Mouse (Mus musculus) ovary, postnatal 36 days (tissue): Measurements from ENCODE around the gene Sox14.

Experiments used
- DNase-seq: peaks from one replicate; pipeline ENCODE4 v3.0.0; 2022; ENCODE audit warnings: low spot score, mixed read lengths

Gene Sox14

GRCm38 (mm10) chr9:99875618-99876372 lies at the start of gene Sox14:
Gene Sox14 (minus strand): TSS chr9:99876170.
- no peak for DNase-seq

- no peak for DNase-seq
Measured at GRCm38 (mm10) chr9:99879311-99879710, 3.3 kb upstream of the Sox14 start.

- no peak for DNase-seq
Measured at GRCm38 (mm10) chr9:99878588-99878987, 2.6 kb upstream of the Sox14 start.

- DNase-seq, result no peak
Measured at GRCm38 (mm10) chr9:99877056-99877546, 1.1 kb upstream of the Sox14 start.

DNA sequence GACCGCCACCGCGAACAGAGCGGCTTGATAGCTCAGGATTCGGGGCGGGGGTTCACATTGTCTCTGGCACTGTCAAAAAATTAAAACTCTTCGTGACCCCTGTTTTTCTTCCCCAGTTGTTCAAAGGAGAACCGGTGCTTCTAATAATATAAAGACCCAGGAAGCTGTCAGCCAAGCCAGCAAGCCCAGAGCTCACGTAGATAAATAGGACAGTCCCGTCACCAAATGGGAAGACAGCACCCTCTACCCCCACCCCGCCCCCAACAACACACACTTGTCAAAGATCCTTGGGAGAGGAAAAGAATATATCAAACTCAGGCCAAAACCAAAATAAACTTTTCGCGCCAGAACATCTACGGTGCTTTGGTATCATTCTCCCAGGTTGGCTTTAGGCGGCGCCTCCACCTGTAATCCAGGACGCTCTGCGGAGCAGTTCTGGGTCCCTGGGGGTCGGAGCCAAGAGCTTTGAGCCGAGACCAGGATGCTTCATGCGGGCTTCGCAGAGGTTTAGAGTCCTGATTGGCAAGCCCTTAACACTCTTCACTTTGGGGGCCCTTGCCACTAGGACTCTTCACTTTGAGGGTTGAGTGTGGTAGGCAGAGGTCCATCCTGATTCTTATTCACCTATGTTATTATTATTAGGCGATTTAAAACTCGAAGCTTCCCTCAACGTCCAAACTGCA lies 544 bp upstream of the Sox14 start:
- DNase-seq, result no peak

DNA sequence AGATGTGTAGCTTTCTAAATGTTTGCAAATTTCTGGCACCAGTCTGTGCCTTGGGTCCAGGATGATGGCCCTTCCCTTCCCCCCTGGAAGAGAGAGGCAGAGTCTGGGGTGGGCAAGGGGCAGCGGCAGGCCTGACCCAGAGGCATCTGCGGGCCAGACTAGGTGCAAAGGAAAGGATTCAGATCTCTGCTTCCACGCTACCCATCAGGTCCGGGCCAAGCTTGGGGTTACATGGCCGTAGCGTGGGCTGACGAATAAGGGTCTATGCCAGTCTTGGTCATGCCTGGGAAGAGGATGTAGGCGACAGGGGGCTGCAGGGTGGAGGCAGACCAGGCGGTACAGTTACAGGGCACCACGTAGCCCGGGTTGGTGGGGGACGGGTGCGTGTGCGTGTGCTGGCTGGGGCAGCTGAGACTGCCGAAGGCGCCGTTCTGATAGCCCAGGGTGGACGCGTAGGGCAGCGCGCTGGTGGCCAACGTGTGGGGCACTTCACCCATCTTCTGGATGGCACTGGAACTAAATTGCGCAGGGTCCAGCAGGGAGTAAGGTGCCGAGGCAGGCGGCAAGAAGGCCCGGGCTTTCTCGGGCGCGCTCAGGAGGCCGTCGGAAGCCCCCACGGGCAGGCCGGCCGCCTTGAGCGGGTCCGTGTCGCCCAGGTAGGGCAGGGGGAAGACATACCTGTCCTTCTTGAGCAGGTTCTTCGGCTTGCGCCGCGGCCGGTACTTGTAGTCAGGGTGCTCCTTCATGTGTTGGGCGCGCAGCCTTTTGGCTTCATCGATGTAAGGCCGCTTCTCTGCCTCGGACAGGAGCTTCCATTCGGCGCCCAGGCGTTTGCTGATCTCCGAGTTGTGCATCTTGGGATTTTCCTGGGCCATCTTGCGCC lies 994 bp downstream of the Sox14 start:
- DNase-seq, result no peak

DNA sequence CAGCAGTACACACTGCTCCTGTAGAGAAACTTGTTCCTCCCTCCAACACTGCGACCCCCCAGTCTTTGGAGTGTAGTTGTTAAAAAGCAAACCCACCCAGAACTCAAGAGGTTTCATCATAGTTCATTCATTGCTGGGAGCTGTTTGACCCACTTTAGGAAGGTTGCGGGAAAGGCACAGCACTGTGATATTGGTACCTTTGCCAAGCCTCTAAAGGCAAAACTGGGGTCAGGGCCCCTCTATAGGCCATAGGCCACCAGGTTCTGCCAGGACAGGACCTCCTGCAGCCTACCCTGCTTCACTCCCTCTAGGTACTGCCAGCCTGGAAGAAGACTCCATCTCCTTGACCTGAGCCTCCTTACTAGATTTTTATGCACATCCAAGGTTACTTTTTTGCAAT lies 2.2 kb downstream of the Sox14 start:
- DNase-seq, result no peak

GRCm38 (mm10) chr9:99873116-99873620 lies 2.8 kb downstream of the Sox14 start:
- no peak for DNase-seq

GRCm38 (mm10) chr9:99872204-99873115 lies 3.5 kb downstream of the Sox14 start:
- DNase-seq, result no peak

DNA sequence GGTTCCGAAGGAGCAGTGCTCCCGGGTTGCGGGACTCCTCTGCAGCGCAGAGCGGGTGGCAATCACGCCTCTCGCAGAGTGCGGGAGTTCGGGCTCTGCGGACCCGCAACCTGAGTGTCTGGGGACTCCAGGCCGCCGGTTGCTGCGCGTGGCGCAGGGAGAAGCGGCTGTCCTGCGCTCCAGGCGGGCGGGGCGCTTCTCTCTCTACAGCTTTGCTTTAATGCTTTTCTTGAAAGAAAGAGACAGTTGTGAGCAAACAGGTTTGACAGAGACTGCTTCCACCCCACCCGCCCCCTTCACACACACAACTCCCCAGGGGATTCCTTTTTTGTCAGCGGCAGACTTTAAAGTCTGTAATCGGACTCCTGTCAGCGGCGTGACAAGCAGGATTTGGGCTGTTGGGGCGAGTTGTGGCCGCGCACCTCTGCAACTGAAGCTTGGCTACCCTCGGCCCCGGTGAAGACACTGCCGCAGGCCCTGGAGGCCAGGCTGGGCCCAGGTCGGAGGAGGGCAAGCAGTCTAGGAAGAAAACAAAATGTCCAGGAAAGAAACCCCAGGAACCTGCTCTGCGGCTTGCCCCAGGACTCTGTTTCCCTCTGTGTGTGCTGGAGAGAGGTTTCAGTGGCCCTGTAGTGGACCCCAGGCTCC lies 4.3 kb downstream of the Sox14 start:
- no peak for DNase-seq

DNA sequence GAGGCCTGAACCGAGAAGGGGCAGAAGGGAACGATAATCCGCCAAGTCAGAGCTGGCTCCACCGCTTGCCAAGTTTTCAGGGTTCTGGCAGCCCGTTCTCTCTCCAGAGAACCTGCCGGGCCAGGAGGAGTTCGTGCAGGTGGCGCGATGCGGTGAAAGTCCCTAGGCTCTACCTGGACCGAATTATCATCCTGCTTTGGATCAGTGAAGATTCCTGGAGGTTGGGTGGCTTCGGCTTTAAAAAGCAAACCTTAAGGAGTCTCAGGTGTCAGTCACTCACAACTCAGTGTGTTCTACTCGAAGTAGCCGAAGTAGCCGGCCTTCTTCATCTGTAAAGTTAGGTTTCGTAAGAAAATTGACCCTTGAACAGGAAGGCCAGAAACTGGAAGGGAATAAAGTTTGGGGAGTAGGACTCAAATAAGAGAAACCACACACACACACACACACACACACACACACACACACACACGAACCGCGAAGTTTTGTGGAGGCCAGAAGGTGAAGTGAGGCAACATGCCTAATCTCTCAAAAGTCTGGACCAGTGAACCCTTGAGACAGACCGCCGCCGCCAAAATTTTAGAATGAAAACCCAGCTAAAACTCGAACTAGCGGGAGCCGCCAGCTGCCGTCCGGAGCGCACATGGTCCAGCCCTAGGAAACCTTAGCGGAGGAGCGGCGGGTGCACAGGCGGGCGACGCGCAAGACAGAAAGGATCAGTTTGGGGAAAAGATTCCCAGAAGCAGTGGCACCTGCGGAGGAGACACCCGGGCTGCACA lies 5.0 kb downstream of the Sox14 start:
- DNase-seq, result no peak

- DNase-seq, result no peak
Measured at GRCm38 (mm10) chr9:99869936-99870779, 5.8 kb downstream of the Sox14 start.

- DNase-seq, result no peak
Measured at GRCm38 (mm10) chr9:99869275-99869674, 6.7 kb downstream of the Sox14 start.

GRCm38 (mm10) chr9:99868606-99869005 lies 7.4 kb downstream of the Sox14 start:
- DNase-seq, result no peak

GRCm38 (mm10) chr9:99868054-99868453 lies 7.9 kb downstream of the Sox14 start:
- no peak for DNase-seq

GRCm38 (mm10) chr9:99862936-99863335 lies 13.0 kb downstream of the Sox14 start:
- DNase-seq, result no peak

DNA sequence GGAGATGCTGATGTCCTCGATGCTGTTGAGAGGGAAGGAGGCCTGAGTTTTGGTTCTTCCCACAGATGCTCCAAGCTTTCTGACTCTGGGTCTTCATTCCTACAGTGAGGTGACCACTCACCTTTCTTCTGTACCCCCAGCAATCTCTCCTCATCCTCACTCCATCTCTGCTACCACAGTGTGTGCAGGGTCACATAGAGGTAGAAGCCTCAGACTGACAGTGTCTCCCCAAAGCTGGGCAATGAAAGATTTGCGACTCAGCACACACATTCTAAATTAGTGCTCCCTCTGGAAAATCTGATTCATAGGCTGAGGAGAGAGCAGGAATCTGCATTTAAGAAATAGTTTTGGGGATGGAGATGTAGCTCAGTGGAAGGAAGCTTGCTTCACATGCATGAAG lies 21.5 kb downstream of the Sox14 start:
- DNase-seq, result no peak

GRCm38 (mm10) chr9:99853356-99853755 lies 22.6 kb downstream of the Sox14 start:
- DNase-seq, result no peak

DNA sequence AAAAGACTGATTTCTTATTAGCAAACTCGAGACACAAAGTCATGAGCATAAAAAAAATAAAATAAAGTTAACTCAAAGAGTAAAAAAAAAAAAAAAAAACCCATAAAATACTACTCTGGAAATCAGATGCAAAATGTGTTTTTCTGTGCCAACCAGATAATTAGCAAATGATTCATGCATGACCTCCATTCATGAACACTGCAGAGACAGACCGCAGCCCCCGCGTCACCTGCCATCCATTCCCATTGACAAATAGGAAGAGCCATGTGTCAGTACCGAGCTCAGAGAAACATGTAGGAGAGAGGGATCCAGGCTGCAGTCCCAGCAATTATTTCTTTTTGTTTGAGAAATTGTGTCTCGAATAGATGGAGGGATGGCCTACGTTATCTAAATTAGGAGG lies 25.6 kb downstream of the Sox14 start:
- DNase-seq, result no peak
